Mouse (Mus musculus) liver, adult 2 months (tissue): ENCODE measurements around the gene Gm26566. TPM values are rescaled to one million over a fixed set of nuclear protein-coding genes. Genes with fewer than 3 reads are reported as not detected.

Experiments
- DNase-seq: peaks from one replicate; pipeline ENCODE4 v3.0.0-alpha.2; 2011; ENCODE audit warnings: low read depth, low spot score; ENCODE audit errors: extremely low read depth
- H3K27ac ChIP-seq: fragments of 200-500 bp; replicated peaks from 2 replicates; pipeline ENCODE4 v1.5.1; 2012; ENCODE audit warnings: low read depth, mild to moderate bottlenecking, control low read depth, inconsistent platforms, low read length; ENCODE audit not compliant: insufficient read depth
- H3K27me3 ChIP-seq: fragments of 200-500 bp; 2 replicates; pipeline ENCODE4 v1.6.1; 2012; ENCODE audit warnings: mild to moderate bottlenecking, moderate library complexity, low read length, inconsistent platforms; ENCODE audit not compliant: control insufficient read depth, insufficient read depth
- H3K36me3 ChIP-seq: fragments of 200-500 bp; 2 replicates; pipeline ENCODE4 v1.6.1; 2012; ENCODE audit warnings: low read length, inconsistent platforms; ENCODE audit not compliant: control insufficient read depth, insufficient read depth
- H3K4me1 ChIP-seq: fragments of 200-500 bp; 2 replicates; pipeline ENCODE4 v1.6.1; 2011; ENCODE audit warnings: low read length; ENCODE audit not compliant: control insufficient read depth, insufficient read depth
- H3K4me3 ChIP-seq: fragments of 200-500 bp; 2 replicates; pipeline ENCODE4 v1.5.1; 2011; ENCODE audit warnings: low read depth, mild to moderate bottlenecking, control low read depth, low read length, moderate library complexity; ENCODE audit not compliant: insufficient read depth
- H3K79me2 ChIP-seq: fragments of 200-500 bp; 2 replicates; pipeline ENCODE4 v1.6.1; 2012; ENCODE audit warnings: inconsistent platforms, mild to moderate bottlenecking, low read length, moderate library complexity; ENCODE audit not compliant: control insufficient read depth, insufficient read depth
- H3K9ac ChIP-seq: fragments of 200-500 bp; 2 replicates; pipeline ENCODE4 v1.6.1; 2012; ENCODE audit warnings: low read depth, mild to moderate bottlenecking, control low read depth, inconsistent platforms, low read length
- CTCF ChIP-seq: fragments of 200-500 bp; IDR thresholded peaks from 2 replicates; pipeline ENCODE4 v1.5.1; 2011; ENCODE audit warnings: low read depth, low read length, control low read depth
- POLR2A ChIP-seq: fragments of 200-500 bp; IDR thresholded peaks from 2 replicates; pipeline ENCODE4 v1.6.1; 2011; ENCODE audit warnings: low read length, control low read depth; ENCODE audit not compliant: insufficient read depth; ENCODE audit errors: extremely low read depth
- WGBS: fragments of 180-500 bp; shearing (Covaris S2); methylation state at CpG from one replicate; pipeline ENCODE4 v1.1.7; 2018; 5-methylcytosine and 5-hydroxymethylcytosine counted together
- polyA plus RNA-seq: library from polyadenylated mRNA; depleted of rRNA; stranded (reverse); fragments of >200 nt; gene quantifications from 2 replicates; pipeline ENCODE4 v1.2.3, GENCODE M21; 2012; rRNA removed
- total RNA-seq: library from RNA; depleted of rRNA; stranded (reverse); fragments of >200 nt; gene quantifications from 2 replicates; pipeline ENCODE4 v1.2.3, GENCODE M21; 2014; rRNA removed

The Gm26566 gene
- total RNA-seq (0.18 TPM in 1 of 2 replicates, not detected in the other), polyA plus RNA-seq (not detected in 2 replicates)

DNA sequence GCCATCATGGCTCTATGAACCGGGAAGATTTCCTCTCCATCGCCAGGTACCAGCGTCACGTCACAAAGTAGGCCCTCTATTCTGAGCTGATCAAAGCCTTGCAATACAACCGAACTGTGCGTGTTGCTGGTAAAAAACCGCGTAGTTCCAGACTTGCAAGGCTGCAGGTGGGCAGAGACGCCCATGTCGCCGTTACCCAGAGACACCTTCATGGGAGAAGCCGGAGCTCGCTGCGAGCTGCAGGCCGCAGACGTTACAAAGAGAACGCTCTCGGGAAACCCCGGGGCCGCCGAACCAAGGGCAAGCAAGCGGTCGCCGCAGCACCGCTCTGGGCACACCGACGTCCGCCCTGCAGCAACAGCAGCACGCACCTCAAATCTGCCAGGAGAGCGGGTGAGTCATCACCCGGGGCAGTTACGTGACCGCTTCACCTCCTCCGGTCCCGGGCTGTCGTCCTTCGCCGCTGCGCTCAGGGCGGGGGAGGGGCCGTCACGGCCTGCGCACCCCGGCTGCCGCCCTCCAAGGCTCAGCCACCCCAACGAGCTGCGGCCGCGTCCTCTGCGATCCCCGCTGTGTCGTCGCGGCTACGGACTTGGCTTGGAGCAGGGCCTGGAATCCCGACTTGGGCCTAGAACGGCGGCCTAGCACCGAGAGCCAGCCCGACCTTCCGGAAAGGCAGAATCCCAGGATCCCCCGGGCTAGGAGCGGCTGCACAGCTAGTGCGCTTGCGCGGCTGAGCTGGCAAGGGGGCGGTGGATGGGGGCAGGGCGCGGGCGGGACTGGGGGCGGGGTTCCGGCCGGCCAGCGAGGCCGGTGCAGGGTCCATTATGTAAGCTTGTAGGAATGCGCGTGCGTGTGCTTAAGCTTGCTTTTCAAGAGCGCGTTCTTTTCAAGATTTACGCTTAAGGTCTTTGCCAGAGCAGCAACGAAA is at the start of gene Gm26566, which contains the start of gene Klhl9:
Gene Gm26566, plus strand, starts transcription at position 15 of the 931 bp plus-strand sequence.
Gene Klhl9, minus strand, starts transcription at position 675 of the 931 bp plus-strand sequence.
- peak within 1 kb of the TSS; percentile 99 for H3K9ac ChIP-seq
- WGBS = under 1% methylated on average over 82 of the region's 82 CpGs
- H3K36me3 ChIP-seq = peaks cover 9% of the 10 kb centered on the region
- peak within 1 kb of the TSS; percentile 99 for H3K27ac ChIP-seq
- H3K4me3 ChIP-seq = peak within 1 kb of the TSS; percentile 95
- no peak for TF ChIP-seq CTCF
- TF ChIP-seq POLR2A = peak; percentile 93
- peak; percentile 96 for DNase-seq
- no peaks in the 10 kb centered on the region for H3K27me3 ChIP-seq
- H3K79me2 ChIP-seq = peaks cover 15% of the 10 kb centered on the region; the same call in 1 of the 2 replicates
- peaks cover 18% of the 10 kb centered on the region for H3K4me1 ChIP-seq

DNA sequence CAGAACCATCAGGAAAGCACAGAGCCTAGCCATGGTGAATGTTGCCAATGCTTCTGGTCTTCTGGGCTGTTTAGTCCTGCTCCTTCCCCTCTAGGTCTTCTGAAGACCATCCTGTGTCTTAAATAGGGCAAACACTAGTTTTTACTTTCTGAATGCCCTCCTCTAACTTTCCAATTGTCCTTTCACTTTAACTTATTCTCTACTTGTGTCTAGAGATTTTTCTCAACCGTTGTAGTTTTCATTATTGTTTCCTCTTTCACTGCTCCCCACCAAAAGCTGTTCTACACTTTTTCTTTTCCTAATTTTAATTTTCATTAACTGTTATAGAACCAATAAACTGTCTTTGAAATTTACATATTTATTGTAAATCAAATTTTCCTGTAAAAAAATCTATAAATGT is 44.8 kb upstream of the Gm26566 start, which contains the start of gene Ifna16:
Gene Ifna16, minus strand, starts transcription at position 101 of the 400 bp plus-strand sequence.
- 74% methylated on average over 1 of the region's 1 CpGs for WGBS
- H3K36me3 ChIP-seq = no peaks in the 10 kb centered on the region
- H3K27me3 ChIP-seq = no peaks in the 10 kb centered on the region
- no peaks in the 10 kb centered on the region for H3K79me2 ChIP-seq
- no peak within 1 kb of the TSS for H3K9ac ChIP-seq
- H3K4me3 ChIP-seq = no peak within 1 kb of the TSS
- TF ChIP-seq CTCF = no peak
- TF ChIP-seq POLR2A = no peak
- no peak within 1 kb of the TSS for H3K27ac ChIP-seq
- H3K4me1 ChIP-seq = no peaks in the 10 kb centered on the region
- no peak for DNase-seq

DNA sequence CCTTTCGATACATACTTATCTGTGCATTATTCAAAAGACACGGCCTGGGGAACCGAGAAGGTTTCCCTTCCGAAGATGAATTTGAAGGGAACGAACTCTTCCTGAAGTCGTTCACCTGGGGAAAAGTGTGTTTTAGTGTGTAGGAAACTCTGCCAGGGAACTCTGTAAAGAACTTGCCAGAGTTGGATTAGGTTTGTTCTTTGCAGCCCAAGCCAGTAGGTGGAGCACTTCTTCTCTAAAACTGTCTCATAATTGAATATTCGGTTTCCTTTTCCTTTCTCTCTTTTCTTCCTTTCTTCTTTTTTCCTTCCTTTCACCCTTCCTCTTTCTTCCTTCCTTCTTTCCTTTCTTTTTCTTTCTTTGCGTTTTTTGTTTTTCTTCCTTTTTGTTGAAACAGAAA is 41.2 kb upstream of the Gm26566 start:
- no peaks in the 10 kb centered on the region for H3K27me3 ChIP-seq
- H3K4me1 ChIP-seq = no peaks in the 10 kb centered on the region
- no peak overlapping the region for H3K9ac ChIP-seq
- WGBS = 38% methylated on average over 8 of the region's 8 CpGs
- H3K36me3 ChIP-seq = no peaks in the 10 kb centered on the region
- H3K27ac ChIP-seq = no peak overlapping the region
- TF ChIP-seq CTCF = 0 out of 2 replicates have a peak, but pooled peaks have one; percentile 3
- no peak for TF ChIP-seq POLR2A
- peak; percentile 30 for DNase-seq
- no peak overlapping the region for H3K4me3 ChIP-seq
- no peaks in the 10 kb centered on the region for H3K79me2 ChIP-seq

DNA sequence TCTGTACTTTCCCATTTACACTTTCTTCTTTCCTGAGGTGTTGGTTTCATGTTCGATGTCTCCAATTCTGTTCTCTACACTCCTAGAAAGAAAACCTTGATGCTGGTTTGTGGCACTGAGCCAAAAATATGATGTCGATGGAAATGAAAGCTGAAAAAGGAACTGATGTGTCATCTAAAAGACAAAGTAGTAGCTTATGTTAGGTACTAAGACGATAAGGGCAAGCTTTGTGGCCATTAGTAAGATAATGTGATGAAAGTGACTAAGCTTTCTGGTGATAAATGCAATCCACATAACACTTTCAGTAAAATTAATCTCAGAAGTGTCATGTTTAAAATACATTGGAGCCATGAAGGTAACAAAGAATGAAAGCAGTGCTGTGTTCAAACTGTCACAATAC is 40.3 kb upstream of the Gm26566 start:
- DNase-seq = no peak
- H3K27me3 ChIP-seq = no peaks in the 10 kb centered on the region
- no peak overlapping the region for H3K4me3 ChIP-seq
- WGBS = 51% methylated on average over 3 of the region's 3 CpGs
- H3K9ac ChIP-seq = no peak overlapping the region
- TF ChIP-seq POLR2A (no peak), CTCF (no peak)
- H3K4me1 ChIP-seq = no peaks in the 10 kb centered on the region
- no peak overlapping the region for H3K27ac ChIP-seq
- no peaks in the 10 kb centered on the region for H3K79me2 ChIP-seq
- no peaks in the 10 kb centered on the region for H3K36me3 ChIP-seq

DNA sequence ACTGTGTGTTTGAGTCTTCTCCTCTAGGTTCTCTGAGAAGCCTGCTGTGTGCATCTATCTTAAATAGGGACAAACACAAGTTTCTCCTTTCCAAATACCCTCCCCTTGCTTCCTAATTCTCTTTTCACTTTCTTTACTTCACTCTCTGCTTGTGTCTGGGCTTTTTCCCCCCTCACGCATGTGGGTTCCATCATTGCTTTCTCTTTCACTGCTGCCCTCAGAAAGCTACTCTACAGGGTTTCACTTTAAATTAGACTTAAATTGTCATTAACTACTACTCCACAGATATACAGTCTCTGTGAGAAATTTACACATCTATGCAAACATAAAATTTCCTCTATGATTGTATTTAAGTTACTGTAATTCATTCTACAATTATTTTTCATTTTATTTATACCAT is 37.8 kb upstream of the Gm26566 start, which contains the start of gene Ifna2:
Gene Ifna2, minus strand, starts transcription at position 101 of the 400 bp plus-strand sequence.
- TF ChIP-seq CTCF = no peak
- no peak for TF ChIP-seq POLR2A
- Histone ChIP-seq H3K9ac (no peak within 1 kb of the TSS), H3K36me3 (no peaks in the 10 kb centered on the region), H3K4me3 (no peak within 1 kb of the TSS), H3K4me1 (no peaks in the 10 kb centered on the region), H3K27ac (no peak within 1 kb of the TSS), H3K27me3 (no peaks in the 10 kb centered on the region), H3K79me2 (no peaks in the 10 kb centered on the region)
- no peak for DNase-seq
- 96% methylated on average over 1 of the region's 1 CpGs for WGBS
